ENCODE assay signal across 10 mouse cellular contexts in the genomic region with DNA sequence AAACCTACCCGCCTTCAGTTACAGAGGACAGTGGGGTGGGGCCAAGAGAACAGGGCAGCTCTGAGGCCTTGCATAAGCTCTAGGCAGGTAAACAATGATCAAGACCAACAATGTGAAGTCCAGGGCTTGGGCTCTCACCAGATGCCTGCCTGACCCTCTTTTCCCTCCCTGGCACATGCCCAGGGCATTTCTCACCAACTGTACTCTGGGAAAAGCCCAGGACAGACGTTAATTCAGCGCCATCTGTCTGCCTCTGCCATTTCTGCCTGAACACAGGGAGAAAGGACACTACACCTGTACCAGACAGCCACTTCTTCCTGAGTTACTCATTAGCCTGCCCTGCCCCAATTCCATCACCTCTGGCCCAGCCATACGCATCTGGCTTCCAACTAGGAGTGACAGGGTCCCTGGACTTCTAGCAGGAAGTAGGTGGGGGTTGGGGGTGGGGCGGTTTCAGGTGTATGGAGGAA. TPM values are rescaled to one million over a fixed set of nuclear protein-coding genes. Genes with fewer than 3 reads are reported as not detected.
DNase-seq lines count a peak whose midpoint lies in the region; ATAC-seq and TF ChIP-seq lines count a peak whose summit lies in the region.
"Had no signal": no experiment of that assay in that cellular context is flagged by ENCODE, and none has a peak within 500 bp of the region (broad histone marks: within the 10 kb centered on the region; RNA-seq: fewer than 3 reads in every experiment).

No protein-coding gene starts in this region.

- no peak overlapping the region for H3K4me3 ChIP-seq in kidney, adult 2 months (ENCODE audit: insufficient read depth, low read depth, low read length)
- H3K4me3 ChIP-seq in liver, postnatal 0 days (ENCODE audit: low read depth, low read length), result no peak overlapping the region

- H3K9me3 ChIP-seq in liver, postnatal 0 days (ENCODE audit: low read length), result no peaks in the 10 kb centered on the region

- 26% methylated on average over 5 of the region's 5 CpGs for WGBS in kidney, adult 2 months
- WGBS in liver, postnatal 0 days (ENCODE audit: insufficient replicate concordance), result 44% methylated on average over 5 of the region's 5 CpGs

- no peak for TF ChIP-seq POLR2A in kidney, adult 2 months (IDR thresholded peaks at IDR 0.05; ENCODE audit: low read depth, low read length)

- DNase-seq in 3T3-L1 (ENCODE audit: low read depth, low spot score), result peak; percentile 29
- DNase-seq in cerebellum, adult 11-12 months, result peak; percentile 51
- peak; percentile 91 for DNase-seq in kidney, adult 2 months
- peak; percentile 81 for DNase-seq in liver, postnatal 0 days
- DNase-seq in frontal cortex, postnatal 36 days (ENCODE audit: low spot score in 2 of 2), result no peak
- DNase-seq in spleen, postnatal 4 days (ENCODE audit: low spot score in 2 of 2), result no peak
- DNase-seq in layer of hippocampus, adult 9-10 months (ENCODE audit: low spot score), result no peak
- no peak for DNase-seq in thymus, postnatal 36 days
- DNase-seq: gastrocnemius, postnatal 36 days had no signal

- no peaks in the 10 kb centered on the region for H3K36me3 ChIP-seq in kidney, adult 2 months (ENCODE audit: control insufficient read depth, insufficient read depth, low read length)
- H3K36me3 ChIP-seq in liver, postnatal 0 days (replicated peaks; ENCODE audit: insufficient read depth, low read length), result peaks cover 3% of the 10 kb centered on the region; the same call in 1 of the 2 replicates

- no peaks in the 10 kb centered on the region for H3K27me3 ChIP-seq in kidney, adult 2 months (replicated peaks; ENCODE audit: control insufficient read depth, insufficient read depth, low read length)
- peaks cover 15% of the 10 kb centered on the region for H3K27me3 ChIP-seq in liver, postnatal 0 days (ENCODE audit: insufficient read depth, low read length)
- H3K27me3 ChIP-seq: Patski had no signal

- peaks cover 13% of the 10 kb centered on the region; the same call in 1 of the 2 replicates for H3K4me1 ChIP-seq in kidney, adult 2 months (ENCODE audit: control insufficient read depth, insufficient read depth, low read length)
- H3K4me1 ChIP-seq in liver, postnatal 0 days (ENCODE audit: insufficient read depth), result peaks cover 10% of the 10 kb centered on the region

- H3K4me2 ChIP-seq in liver, postnatal 0 days (ENCODE audit: low read depth, low read length), result peak overlapping the region; percentile 47; the same call in 1 of the 2 replicates

- 0 out of 2 replicates have a peak, but pooled peaks have one; percentile 41 for TF ChIP-seq EP300 in liver, postnatal 0 days (IDR thresholded peaks at IDR 0.05; ENCODE audit: low read depth)

- TF ChIP-seq CTCF in kidney, adult 2 months (conservative IDR thresholded peaks at IDR 0.05; ENCODE audit: insufficient read depth, insufficient read length, low read depth, low read length), result peak; percentile 50
- peak; percentile 36; the same call in 1 of the 2 replicates for TF ChIP-seq CTCF in liver, postnatal 0 days (IDR thresholded peaks at IDR 0.05; ENCODE audit: low read depth)

- peak; percentile 91 for ATAC-seq in liver, postnatal 0 days
- ATAC-seq: Patski had no signal

- H3K9ac ChIP-seq in liver, postnatal 0 days (replicated peaks), result no peak overlapping the region

- peak overlapping the region; percentile 48 for H3K27ac ChIP-seq in kidney, adult 2 months (ENCODE audit: insufficient read depth, low read depth, low read length)
- H3K27ac ChIP-seq in liver, postnatal 0 days (ENCODE audit: low read depth), result peak overlapping the region; percentile 78

RNA-seq across cellular contexts. Expression of gene Cgn, which starts 2.8 kb away (rescaled TPM):
- 6.0 and 6.8 TPM in 2 replicates for polyA plus RNA-seq in kidney, adult 2 months (2012; rRNA removed)
- 8.7 and 9.5 TPM in 2 replicates for polyA plus RNA-seq in liver, postnatal 0 days (2015; fragmentation: Nextera tagmentation; extraction: Ambion mirVana)

RNA-seq across cellular contexts. Expression of gene Pogz, which starts 53.9 kb away (rescaled TPM):
- 19.7 and 21.0 TPM in 2 replicates for polyA plus RNA-seq in kidney, adult 2 months (2012; rRNA removed)
- polyA plus RNA-seq in liver, postnatal 0 days (2015; fragmentation: Nextera tagmentation; extraction: Ambion mirVana), result 2.9 and 3.3 TPM in 2 replicates

Comparison
In these comparisons a context has a peak if more than half of its experiments do, and no peak if none do; other contexts are left out.
1. DNase-seq: peak in 3T3-L1 (single experiment), cerebellum, adult 11-12 months (single experiment), kidney, adult 2 months (single experiment) and liver, postnatal 0 days (single experiment); none in frontal cortex, postnatal 36 days (0 of 2), spleen, postnatal 4 days (0 of 2), layer of hippocampus, adult 9-10 months (single experiment) and thymus, postnatal 36 days (0 of 2).